Mouse (Mus musculus): ENCODE data around the gene Ccdc110.

DNA sequence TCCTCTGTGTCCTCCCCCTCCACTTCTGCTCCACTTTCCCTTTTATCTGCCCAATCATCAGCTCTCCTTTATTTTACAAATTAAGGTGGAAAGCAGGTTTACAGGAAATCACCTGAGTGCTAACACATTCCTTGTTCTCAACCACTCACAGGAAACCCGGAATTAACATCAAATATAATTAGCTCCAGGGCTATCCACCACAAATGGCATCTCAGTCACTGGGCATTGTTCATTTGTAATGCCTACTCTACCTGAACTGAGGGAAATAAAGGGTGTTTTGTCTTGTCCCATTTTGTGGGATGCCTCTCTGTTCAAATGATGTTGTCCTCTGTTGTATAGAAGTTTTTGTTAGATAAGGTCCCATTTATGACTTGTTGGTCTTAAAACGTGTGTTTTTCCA lies 16.2 kb downstream of the Ccdc110 start:
- no peak for TF ChIP-seq CTCF (IDR thresholded peaks at IDR 0.05; ENCODE audit: control insufficient read depth, insufficient read depth, insufficient replicate concordance, low read depth, low read length)
- no peak for TF ChIP-seq POLR2A (IDR thresholded peaks at IDR 0.05; ENCODE audit: control insufficient read depth, low read depth, low read length)

Data from testis, adult 2 months (tissue).